Mouse (Mus musculus) small intestine, adult 2 months (tissue): ENCODE results near the gene Gramd1b. TPM values are rescaled to one million over a fixed set of nuclear protein-coding genes. Genes with fewer than 3 reads are reported as not detected.

Experiments
- H3K27ac ChIP-seq: fragments of 200-500 bp; 2 replicates; pipeline ENCODE4 v1.5.1; 2012; ENCODE audit warnings: low read depth, low read length, control low read depth, inconsistent platforms; ENCODE audit not compliant: insufficient read depth
- H3K27me3 ChIP-seq: fragments of 200-500 bp; 2 replicates; pipeline ENCODE4 v1.6.1; 2012; ENCODE audit warnings: mild to moderate bottlenecking, moderate library complexity, low read length, inconsistent platforms; ENCODE audit not compliant: control insufficient read depth, insufficient read depth
- H3K36me3 ChIP-seq: fragments of 200-500 bp; 2 replicates; pipeline ENCODE4 v1.6.1; 2012; ENCODE audit warnings: mild to moderate bottlenecking, low read length, control low read depth, inconsistent platforms; ENCODE audit not compliant: control insufficient read depth, insufficient read depth
- H3K4me1 ChIP-seq: fragments of 200-500 bp; 2 replicates; pipeline ENCODE4 v1.6.1; 2012; ENCODE audit warnings: low read length, inconsistent platforms, mixed read lengths; ENCODE audit not compliant: control insufficient read depth, insufficient read depth, insufficient read length
- H3K4me3 ChIP-seq: fragments of 200-500 bp; 2 replicates; pipeline ENCODE4 v1.5.1; 2012; ENCODE audit warnings: low read depth, mild to moderate bottlenecking, control low read depth, inconsistent platforms, low read length, moderate library complexity
- CTCF ChIP-seq: fragments of 200-500 bp; IDR thresholded peaks from 2 replicates; pipeline ENCODE4 v1.5.1; 2012; ENCODE audit warnings: low read depth, mild to moderate bottlenecking, control low read depth, inconsistent platforms, low read length, moderate library complexity, mixed read lengths; ENCODE audit not compliant: insufficient replicate concordance, insufficient read length; ENCODE audit errors: extremely low read depth
- POLR2A ChIP-seq: fragments of 200-500 bp; IDR thresholded peaks from 2 replicates; pipeline ENCODE4 v1.6.1; 2012; ENCODE audit warnings: low read depth, mild to moderate bottlenecking, control low read depth, inconsistent platforms, low read length, moderate library complexity
- WGBS: fragments of 180-500 bp; shearing (Covaris S2); methylation state at CpG from one replicate; pipeline ENCODE4 v1.1.7; 2018; 5-methylcytosine and 5-hydroxymethylcytosine counted together
- polyA plus RNA-seq: library from polyadenylated mRNA; depleted of rRNA; stranded (reverse); fragments of >200 nt; gene quantifications from 2 replicates; pipeline ENCODE4 v1.2.3, GENCODE M21; 2012

The Gramd1b gene
- polyA plus RNA-seq, 1 experiment, result 128 TPM

- Histone ChIP-seq H3K4me3 (peak overlapping the region; percentile 57), H3K27me3 (no peaks in the 10 kb centered on the region), H3K36me3 (peaks cover 9% of the 10 kb centered on the region), H3K27ac (peak overlapping the region; percentile 68), H3K4me1 (peaks cover 31% of the 10 kb centered on the region)
- 59% methylated on average over 8 of the region's 8 CpGs for WGBS
- TF ChIP-seq CTCF, result peak; percentile 14; the same call in 1 of the 2 replicates
- TF ChIP-seq POLR2A, result no peak
Observed at GRCm38 (mm10) chr9:40320405-40320804, 210.8 kb downstream of the Gramd1b start.

- WGBS, result 64% methylated on average over 5 of the region's 5 CpGs
- H3K4me1 ChIP-seq, result peaks cover 31% of the 10 kb centered on the region
- no peaks in the 10 kb centered on the region for H3K27me3 ChIP-seq
- peak overlapping the region; percentile 3; the same call in 1 of the 2 replicates for H3K4me3 ChIP-seq
- TF ChIP-seq POLR2A (no peak), CTCF (no peak)
- no peak overlapping the region for H3K27ac ChIP-seq
- H3K36me3 ChIP-seq, result peaks cover 20% of the 10 kb centered on the region
Observed at GRCm38 (mm10) chr9:40318771-40319170, 212.4 kb downstream of the Gramd1b start.

- no peak for TF ChIP-seq CTCF
- no peak for TF ChIP-seq POLR2A
- WGBS, result 69% methylated on average over 4 of the region's 4 CpGs
- peaks cover 30% of the 10 kb centered on the region for H3K4me1 ChIP-seq
Observed at GRCm38 (mm10) chr9:40317735-40318134, 213.4 kb downstream of the Gramd1b start.

DNA sequence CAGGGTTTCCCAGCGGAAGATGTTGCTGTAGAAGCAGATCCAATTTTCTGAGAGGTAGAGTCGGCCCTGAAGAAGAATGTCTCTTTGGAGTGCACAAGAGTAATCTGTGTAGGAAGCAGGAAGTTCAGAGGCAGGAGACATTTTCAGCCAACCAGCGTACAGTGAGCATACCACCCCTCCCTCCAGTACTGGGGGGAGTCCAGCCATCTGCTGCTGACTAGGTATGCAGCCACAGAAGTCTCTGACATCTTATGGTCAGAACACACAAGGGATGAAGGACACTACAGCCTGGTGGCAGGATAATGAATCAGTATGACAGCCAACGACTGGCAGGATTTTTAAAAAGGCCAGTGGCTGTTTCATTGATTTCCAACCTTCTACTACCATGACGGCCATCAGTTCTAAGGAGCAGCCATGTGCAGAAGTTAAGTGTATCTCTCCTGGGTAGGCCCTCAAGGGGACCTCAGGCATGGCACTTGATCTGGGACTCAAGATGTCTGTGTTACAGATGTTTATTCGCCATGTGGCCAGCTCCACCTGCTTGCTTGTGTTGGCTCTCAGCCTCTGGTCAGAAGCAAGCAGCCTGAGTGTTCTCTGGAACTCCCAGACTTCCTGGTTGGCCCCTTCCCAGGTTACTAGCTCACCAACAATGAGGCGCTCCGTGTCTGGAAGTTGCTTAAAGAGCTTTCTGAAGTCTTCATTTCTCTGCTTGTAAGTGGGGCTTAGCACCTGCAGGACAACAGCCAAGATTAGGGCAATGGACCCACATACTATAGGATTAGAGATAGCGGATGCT lies 214.1 kb downstream of the Gramd1b start:
- no peaks in the 10 kb centered on the region for H3K27me3 ChIP-seq
- peaks cover 29% of the 10 kb centered on the region for H3K36me3 ChIP-seq
- no peak for TF ChIP-seq CTCF
- no peak for TF ChIP-seq POLR2A
- H3K4me3 ChIP-seq, result no peak overlapping the region
- WGBS, result 49% methylated on average over 9 of the region's 9 CpGs
- peaks cover 27% of the 10 kb centered on the region for H3K4me1 ChIP-seq
- H3K27ac ChIP-seq, result no peak overlapping the region

More at GRCm38 (mm10) chr9:40317735-40318134, 213.4 kb downstream of the Gramd1b start:
- Histone ChIP-seq H3K36me3 (peaks cover 27% of the 10 kb centered on the region), H3K27ac (no peak overlapping the region), H3K27me3 (no peaks in the 10 kb centered on the region), H3K4me3 (no peak overlapping the region)

- 85% methylated on average over 9 of the region's 9 CpGs for WGBS
- peaks cover 49% of the 10 kb centered on the region for H3K36me3 ChIP-seq
- no peak overlapping the region for H3K4me3 ChIP-seq
- H3K27ac ChIP-seq, result no peak overlapping the region
- no peaks in the 10 kb centered on the region for H3K27me3 ChIP-seq
- peaks cover 4% of the 10 kb centered on the region; the same call in 1 of the 2 replicates for H3K4me1 ChIP-seq
- TF ChIP-seq POLR2A (no peak), CTCF (no peak)
Observed at GRCm38 (mm10) chr9:40311813-40312212, 219.4 kb downstream of the Gramd1b start.

DNA sequence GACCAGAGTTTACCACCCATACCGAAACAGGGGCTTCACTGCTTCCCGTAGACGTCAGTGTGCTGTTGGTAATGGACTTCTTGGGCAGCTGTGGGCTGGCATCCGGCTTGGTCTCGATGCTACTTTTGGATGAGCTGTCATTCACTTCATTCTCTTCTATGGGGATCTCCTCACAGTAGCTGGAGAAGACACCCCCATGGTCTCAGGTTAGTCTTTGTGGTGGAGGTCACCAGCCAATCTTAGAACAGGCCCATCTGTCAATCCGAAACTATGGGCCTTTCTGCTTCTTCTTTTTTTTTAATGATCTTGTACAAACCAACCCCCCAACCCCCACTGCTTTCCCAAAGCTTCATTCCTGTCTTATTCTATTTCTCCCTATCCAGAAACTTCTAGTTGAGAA lies 221.3 kb downstream of the Gramd1b start:
- Histone ChIP-seq H3K36me3 (peaks cover 57% of the 10 kb centered on the region), H3K27ac (no peak overlapping the region), H3K4me3 (no peak overlapping the region), H3K4me1 (peaks cover 3% of the 10 kb centered on the region; the same call in 1 of the 2 replicates), H3K27me3 (no peaks in the 10 kb centered on the region)
- TF ChIP-seq POLR2A (no peak), CTCF (no peak)
- 95% methylated on average over 6 of the region's 6 CpGs for WGBS

DNA sequence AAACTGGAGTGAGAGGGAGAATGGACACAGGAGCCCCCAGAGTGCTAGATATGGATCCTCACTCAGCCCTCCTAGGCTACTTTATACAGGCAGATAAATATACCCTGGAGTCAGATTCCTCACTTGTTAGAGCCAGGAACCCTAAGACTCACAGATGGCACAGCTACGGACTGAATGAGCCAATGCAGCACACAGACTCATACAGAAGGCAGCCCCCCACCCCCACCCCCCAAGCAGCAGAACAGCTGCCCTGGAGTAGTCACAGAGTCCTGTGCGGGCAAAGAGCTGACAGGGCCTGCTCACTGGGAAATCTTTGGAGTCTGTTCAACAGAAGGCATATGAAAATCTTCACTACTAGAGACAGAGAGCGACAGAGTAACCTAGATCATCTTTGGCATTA lies 223.9 kb downstream of the Gramd1b start:
- Histone ChIP-seq H3K36me3 (peaks cover 61% of the 10 kb centered on the region), H3K27me3 (no peaks in the 10 kb centered on the region), H3K27ac (no peak overlapping the region), H3K4me1 (peaks cover 3% of the 10 kb centered on the region; the same call in 1 of the 2 replicates), H3K4me3 (no peak overlapping the region)
- no peak for TF ChIP-seq POLR2A
- WGBS, result 92% methylated on average over 3 of the region's 3 CpGs

- H3K4me1 ChIP-seq, result no peaks in the 10 kb centered on the region
- H3K36me3 ChIP-seq, result peaks cover 64% of the 10 kb centered on the region
- TF ChIP-seq POLR2A (no peak), CTCF (no peak)
- H3K27me3 ChIP-seq, result no peaks in the 10 kb centered on the region
- H3K27ac ChIP-seq, result no peak overlapping the region
- 97% methylated on average over 8 of the region's 8 CpGs for WGBS
- no peak overlapping the region for H3K4me3 ChIP-seq
Observed at GRCm38 (mm10) chr9:40304243-40304642, 226.9 kb downstream of the Gramd1b start.
